Mouse (Mus musculus): Measurements from ENCODE around the gene Pecam1.

DNA sequence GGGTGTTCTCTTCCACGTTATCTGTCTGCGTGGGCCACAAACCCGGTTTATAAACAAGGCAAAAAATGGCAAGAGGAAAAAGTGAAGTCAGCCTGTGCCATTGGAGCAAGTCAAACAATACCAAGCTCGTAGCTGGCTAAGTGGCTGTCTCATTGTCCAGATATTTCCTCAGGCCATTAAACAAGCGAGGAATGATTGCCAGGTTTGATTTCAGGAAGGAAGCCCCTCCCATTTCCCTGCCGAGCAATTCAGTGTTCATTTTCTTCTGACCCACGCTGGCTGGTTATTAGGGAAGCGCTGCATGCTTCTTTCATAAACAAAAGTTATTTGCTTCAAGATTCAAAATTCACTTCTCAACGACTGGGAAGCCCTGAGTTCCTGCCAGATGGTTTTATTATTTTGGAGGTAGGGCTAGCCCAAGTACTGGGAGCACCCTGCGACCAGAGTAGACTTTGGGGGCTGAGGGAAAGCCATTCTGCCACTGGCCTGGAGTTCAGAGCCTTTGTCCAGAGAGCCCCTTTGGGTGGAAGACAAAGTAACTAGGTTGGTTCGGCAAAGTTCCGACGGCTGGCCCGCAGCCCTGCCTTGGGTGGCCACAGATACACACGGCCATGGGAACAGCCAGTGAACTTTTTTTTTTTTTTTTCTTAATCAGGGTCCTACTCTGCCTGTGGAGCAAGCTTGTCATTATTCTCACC is 90.7 kb downstream of the Pecam1 start:
- TF ChIP-seq GATA1 (IDR thresholded peaks at IDR 0.05; ENCODE audit: borderline replicate concordance, low read length) (no peak), FLI1 (IDR thresholded peaks at IDR 0.05; ENCODE audit: low read length) (no peak)

All from megakaryocyte, embryonic 14.5 days (primary cell).